Mouse (Mus musculus) adrenal gland, adult 18-20 months (tissue): ENCODE results near the gene Foxn3. TPM values are rescaled to one million over a fixed set of nuclear protein-coding genes. Genes with fewer than 3 reads are reported as not detected.
A peak's percentile ranks its signal among the peaks of the same experiment; 100 is the strongest.

Experiments
- DNase-seq, 2 experiments: peaks; one replicate each; pipeline ENCODE4 v3.0.0; 2021 to 2022; ENCODE audit warnings: low spot score in 2 of 2
- total RNA-seq, 2 experiments: library from RNA; stranded (reverse); gene quantifications; 1 replicate in 1 of 2; 2 replicates in 1 of 2; pipeline ENCODE4 v1.2.3; 2021

Gene Foxn3
- total RNA-seq, 2 experiments from 2014 or later = 41.4 to 49.2 TPM

- DNase-seq = no peak
These were observed 200.4 kb downstream of the Foxn3 start for GRCm38 (mm10) chr12:99363024-99363423.

DNA sequence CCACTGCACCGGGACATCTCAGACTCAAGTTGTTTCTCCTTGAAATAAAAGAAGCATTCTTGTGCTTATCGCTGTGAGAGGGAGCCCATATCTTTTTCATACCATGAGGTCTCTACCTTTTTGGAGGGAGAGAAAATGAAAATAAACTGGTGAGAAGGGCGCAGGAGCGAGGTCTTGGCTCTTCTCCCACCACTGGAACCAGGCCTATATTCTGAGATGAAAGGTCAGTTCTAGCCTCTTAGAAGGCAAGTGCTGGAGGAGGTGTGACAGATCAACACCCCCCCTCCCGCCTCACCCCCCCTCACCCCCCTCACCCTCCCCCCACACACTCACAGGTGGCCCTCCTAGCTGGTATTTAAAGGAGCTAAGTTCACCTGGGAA, 201.6 kb downstream of the Foxn3 start:
- DNase-seq = no peak

DNA sequence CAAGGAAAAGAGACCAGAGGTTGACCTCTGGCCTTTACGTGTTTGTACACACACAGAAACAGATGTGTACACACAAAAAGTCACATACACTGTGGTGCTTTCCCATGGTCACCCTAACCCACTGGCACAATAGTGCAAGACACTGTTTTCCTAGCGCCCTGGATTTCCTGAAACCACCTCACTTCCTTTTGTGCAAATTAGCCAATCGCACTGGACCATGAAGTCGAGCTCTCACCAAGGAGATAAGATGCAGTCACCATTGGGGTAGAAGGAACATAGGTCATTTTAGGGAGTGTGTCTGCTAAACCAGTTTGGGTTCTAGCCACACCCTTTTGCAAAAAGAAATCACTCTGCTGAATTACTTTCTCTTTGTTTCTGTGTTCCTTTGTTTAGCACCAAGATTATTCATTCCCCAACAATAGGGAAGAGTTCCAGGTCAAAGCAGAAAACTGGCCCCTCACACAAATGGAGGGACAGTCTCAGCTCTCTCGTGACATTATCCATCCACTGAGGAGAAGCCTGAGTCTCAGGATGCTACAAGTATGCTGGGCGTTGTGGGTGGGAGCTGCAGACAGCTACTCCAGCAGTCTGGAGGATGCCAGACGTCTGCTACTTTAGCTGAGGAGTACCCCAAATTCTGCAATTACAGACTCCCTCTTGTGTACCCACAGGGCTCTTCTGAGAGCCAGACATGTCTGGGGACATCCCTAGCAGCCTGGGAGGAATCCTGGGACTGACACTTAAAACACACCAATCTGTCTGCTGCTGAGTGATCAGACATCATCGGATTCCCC, 202.2 kb downstream of the Foxn3 start:
- no peak for DNase-seq

- no peak for DNase-seq
These were observed 204.7 kb downstream of the Foxn3 start for GRCm38 (mm10) chr12:99358698-99359097.

DNA sequence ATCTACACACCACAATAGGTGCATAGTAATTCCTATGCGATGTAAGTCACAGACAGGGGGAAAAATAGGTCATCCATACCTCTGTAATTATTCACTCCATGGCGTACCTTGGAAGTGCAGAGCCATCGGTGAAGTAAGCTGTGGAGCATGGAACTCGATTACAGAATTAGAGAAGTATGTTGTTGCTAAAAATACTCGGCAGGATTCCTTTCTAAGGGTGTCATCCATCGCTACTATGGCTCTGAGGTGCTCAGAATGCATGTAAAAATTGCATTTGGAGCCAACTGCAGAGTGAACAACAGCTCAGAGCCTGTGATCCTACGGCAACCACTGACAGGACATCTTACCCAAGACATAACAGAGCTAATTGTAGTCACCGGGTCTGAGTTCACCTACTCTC, 206.7 kb downstream of the Foxn3 start:
- no peak for DNase-seq

DNA sequence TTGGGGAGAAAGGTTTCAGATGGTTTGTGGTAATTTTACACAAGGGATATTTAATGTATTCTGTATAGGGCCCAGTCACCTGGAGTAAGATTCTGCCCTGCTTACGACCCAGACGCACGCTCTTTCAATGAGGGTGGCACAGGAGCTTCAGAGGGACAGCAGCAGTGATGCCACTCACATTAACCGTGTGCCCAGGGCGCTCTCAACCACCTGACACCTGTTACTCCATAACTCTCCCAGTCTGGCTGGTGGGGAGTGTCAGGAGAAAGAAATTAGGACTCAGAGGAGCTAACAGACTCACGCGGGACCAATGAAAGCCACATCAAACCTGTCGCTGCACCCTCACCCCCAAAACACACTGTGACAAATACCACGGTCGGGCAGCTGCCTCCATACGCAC, 209.7 kb downstream of the Foxn3 start:
- DNase-seq = no peak

DNA sequence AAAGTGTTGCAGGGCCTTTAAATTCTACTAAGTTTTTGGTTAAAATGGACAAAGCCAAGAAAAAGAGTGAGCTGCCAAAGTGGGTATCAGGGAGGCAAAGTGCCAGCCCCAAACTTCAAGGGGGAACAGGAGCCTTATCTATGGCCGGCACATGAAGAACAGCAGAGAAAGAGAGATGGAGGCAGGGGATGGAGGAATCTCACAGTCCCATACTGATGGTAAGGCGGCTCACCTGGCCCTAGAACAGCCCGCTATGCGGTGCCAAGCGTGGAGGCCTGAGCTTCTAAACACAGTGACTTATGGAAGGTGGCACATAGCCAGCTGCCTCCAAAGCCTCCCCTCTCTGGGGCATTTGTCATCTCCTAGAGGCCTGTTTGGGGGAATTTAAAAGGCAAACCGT, 210.8 kb downstream of the Foxn3 start:
- DNase-seq = no peak

- no peak for DNase-seq
These were observed 211.2 kb downstream of the Foxn3 start for GRCm38 (mm10) chr12:99352136-99352535.

DNA sequence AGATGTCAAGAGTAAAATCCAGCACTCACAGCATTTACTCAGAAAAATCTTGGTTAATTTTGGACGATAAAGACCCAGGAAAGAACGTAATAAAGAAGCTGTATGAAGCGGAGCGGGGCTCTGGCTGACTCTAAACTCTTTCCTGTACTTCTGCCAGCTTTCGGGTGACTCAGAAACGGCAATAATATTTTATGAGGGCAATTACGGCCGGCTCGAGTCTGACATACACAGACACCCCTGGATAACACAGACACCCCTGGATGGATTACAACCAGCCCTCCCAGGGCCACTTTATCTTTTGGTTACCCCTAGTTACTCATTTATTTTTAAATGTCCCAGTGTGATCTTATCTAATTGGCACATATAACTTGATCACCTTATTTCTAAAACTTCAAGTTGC, 211.7 kb downstream of the Foxn3 start:
- DNase-seq = peak in 1 of 2 experiments; percentile 44

- no peak for DNase-seq
These were observed 213.8 kb downstream of the Foxn3 start for GRCm38 (mm10) chr12:99349650-99349997.

DNA sequence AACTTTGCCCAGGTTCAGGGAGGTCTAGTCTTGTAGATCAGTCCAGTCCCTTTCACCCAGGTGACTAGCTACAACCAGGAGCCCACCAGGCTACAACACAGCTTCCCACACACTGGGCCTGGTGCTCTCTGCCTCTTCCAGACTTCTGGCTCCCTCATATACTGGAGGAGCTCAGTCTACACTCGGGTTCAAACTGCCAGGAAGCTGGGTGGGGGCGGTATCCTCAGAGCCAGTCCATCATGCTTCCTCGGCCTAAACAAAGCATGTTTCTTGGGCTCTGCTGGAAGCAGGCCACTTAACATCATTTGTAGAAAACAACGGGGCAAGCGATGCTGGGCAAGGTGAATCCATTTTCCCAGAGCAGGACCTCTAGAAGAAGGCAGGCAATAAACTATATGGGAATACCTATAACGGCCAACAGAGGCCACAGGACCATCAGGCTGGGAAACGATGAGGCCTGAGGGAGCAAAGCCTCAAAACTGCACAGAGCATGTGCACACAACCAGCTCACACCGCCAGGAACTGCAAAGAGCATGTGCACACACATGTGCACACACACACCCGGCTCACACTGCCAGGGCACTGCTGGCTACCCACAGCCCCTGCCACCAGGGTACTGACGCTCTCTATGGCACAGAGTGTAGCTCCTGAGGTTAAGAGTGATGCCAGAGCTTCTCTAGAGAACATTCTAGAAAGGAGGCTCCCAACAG, 214.3 kb downstream of the Foxn3 start:
- DNase-seq = no peak

- DNase-seq = no peak
These were observed 215.9 kb downstream of the Foxn3 start for GRCm38 (mm10) chr12:99347512-99347911.

- no peak for DNase-seq
These were observed 216.4 kb downstream of the Foxn3 start for GRCm38 (mm10) chr12:99346982-99347381.

DNA sequence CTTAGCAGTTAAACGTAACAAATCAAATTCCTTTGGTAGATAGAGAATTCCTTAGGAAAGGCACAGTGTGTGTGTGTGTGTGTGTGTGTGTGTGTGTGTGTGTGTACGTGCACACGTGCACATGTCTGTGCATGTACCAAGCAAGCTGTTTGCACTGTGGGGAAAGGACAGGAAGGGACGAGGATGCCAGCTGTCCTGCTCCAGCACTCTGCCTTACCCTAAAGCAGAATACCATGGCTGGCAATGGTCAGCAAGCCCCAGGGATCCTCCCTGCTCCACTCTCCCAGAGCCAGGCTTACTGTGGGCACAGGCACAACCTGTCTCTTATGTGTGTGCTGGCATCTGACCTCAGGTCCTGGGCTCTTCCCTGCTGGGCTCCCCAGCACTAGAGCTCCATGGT, 218.1 kb downstream of the Foxn3 start:
- DNase-seq = no peak

DNA sequence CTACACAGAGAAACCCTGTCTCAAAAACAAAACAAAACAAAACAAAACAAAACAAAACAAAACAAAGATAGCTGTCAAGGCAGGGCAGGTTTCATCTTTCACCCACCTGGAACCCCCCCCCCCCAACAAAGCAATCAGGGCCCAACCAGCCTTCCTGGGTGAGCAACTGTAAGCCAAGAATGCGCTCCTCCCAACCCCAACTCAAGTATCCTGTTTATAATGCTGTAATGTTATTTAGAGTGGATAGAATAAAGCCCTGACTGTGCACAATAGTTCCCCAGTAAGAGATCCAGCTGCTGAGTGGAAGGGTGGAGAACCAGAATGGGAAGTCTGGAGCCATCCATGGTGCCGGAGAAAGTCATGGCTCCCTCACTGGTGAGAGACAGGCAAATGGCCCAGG, 220.0 kb downstream of the Foxn3 start:
- no peak for DNase-seq

DNA sequence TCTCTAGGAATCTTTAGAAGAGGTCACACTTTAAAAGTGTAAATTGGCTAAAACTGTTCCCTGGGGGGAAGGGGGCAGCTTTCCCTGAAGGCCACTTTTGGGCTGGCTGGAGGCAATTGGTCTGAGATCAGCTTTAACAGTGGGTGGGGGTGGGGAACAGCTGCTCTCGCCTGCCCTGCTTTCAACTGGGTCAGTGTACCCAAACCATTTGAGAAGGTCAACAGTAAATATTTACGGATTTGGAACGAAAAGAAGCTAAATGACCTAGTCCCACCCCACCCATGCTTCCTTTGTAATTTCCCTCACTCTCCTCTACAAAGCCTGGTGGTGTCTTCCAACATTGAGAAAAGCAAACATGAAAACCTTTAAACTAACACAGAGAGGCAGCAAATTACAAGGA, 221.2 kb downstream of the Foxn3 start:
- no peak for DNase-seq

DNA sequence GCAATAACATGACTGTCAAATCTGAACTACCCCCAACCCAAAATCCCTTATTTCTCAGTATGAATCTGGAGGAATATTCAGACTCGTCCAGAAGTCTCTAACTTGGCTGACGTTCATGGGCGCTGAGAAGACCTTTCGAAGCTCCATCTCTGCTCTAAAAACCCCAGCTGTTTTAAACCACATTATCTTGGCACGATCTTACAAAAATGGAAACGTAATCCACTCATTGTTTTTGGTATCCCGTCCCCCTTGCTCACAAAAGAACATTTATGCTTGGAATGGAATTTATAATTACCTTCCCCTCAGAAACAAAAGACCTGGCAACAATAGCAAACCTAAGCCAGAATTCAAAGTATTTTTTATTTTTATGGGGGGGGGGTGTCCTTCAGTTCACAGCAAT, 221.6 kb downstream of the Foxn3 start:
- DNase-seq = no peak

DNA sequence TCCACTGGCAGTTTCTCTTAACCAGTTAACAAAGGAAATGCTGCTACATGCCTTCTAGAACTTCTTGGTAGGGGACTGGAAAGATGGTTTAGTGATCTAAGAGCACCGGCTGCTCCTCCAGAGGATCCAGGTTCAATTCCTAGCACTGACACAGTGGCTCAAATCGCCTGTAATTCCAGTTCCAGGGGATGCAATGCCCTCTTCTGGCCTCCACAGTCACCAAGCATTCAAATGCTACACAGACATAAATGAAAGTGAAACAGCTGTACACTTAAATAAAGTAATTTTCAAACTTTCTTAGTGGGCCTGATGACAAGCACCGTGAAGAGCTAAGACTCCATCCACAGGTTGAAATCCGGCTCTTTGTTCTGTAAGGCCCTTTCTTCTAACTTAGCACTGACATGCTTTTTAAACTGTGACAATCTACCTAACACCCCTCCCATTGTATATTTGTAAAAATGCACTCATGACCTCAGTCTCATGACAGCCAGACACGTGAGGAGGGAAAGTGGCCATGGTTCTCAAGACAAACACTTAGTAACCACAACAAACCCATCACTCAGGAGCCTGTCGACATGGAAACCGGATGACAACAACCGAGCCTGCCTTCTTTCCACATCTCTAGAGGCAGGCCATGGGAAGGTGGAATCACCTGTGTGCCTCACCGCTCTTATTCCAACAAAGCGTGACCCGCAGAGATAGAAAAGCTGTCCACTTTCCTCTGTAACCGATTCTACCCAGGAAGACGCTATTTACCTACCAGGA, 222.8 kb downstream of the Foxn3 start:
- DNase-seq = no peak

- DNase-seq = no peak
These were observed 223.6 kb downstream of the Foxn3 start for GRCm38 (mm10) chr12:99339640-99340325.

GRCm38 (mm10) chr12:99338754-99339153, 224.6 kb downstream of the Foxn3 start:
- no peak for DNase-seq

GRCm38 (mm10) chr12:99337171-99337435, 226.3 kb downstream of the Foxn3 start:
- DNase-seq = no peak
